Mouse (Mus musculus) small intestine, adult 2 months (tissue): Measurements from ENCODE around the gene Ccdc81. TPM values are rescaled to one million over a fixed set of nuclear protein-coding genes. Genes with fewer than 3 reads are reported as not detected.
A peak's percentile ranks its signal among the peaks of the same experiment; 100 is the strongest.

Experiments
- H3K27ac ChIP-seq: fragments of 200-500 bp; 2 replicates; pipeline ENCODE4 v1.5.1; 2012; ENCODE audit warnings: low read depth, low read length, control low read depth, inconsistent platforms; ENCODE audit not compliant: insufficient read depth
- H3K27me3 ChIP-seq: fragments of 200-500 bp; 2 replicates; pipeline ENCODE4 v1.6.1; 2012; ENCODE audit warnings: mild to moderate bottlenecking, moderate library complexity, low read length, inconsistent platforms; ENCODE audit not compliant: control insufficient read depth, insufficient read depth
- H3K36me3 ChIP-seq: fragments of 200-500 bp; 2 replicates; pipeline ENCODE4 v1.6.1; 2012; ENCODE audit warnings: mild to moderate bottlenecking, low read length, control low read depth, inconsistent platforms; ENCODE audit not compliant: control insufficient read depth, insufficient read depth
- H3K4me1 ChIP-seq: fragments of 200-500 bp; 2 replicates; pipeline ENCODE4 v1.6.1; 2012; ENCODE audit warnings: low read length, inconsistent platforms, mixed read lengths; ENCODE audit not compliant: control insufficient read depth, insufficient read depth, insufficient read length
- H3K4me3 ChIP-seq: fragments of 200-500 bp; 2 replicates; pipeline ENCODE4 v1.5.1; 2012; ENCODE audit warnings: low read depth, mild to moderate bottlenecking, control low read depth, inconsistent platforms, low read length, moderate library complexity
- CTCF ChIP-seq: fragments of 200-500 bp; IDR thresholded peaks from 2 replicates; pipeline ENCODE4 v1.5.1; 2012; ENCODE audit warnings: low read depth, mild to moderate bottlenecking, control low read depth, inconsistent platforms, low read length, moderate library complexity, mixed read lengths; ENCODE audit not compliant: insufficient replicate concordance, insufficient read length; ENCODE audit errors: extremely low read depth
- POLR2A ChIP-seq: fragments of 200-500 bp; IDR thresholded peaks from 2 replicates; pipeline ENCODE4 v1.6.1; 2012; ENCODE audit warnings: low read depth, mild to moderate bottlenecking, control low read depth, inconsistent platforms, low read length, moderate library complexity
- WGBS: fragments of 180-500 bp; shearing (Covaris S2); methylation state at CpG from one replicate; pipeline ENCODE4 v1.1.7; 2018; 5-methylcytosine and 5-hydroxymethylcytosine counted together
- polyA plus RNA-seq: library from polyadenylated mRNA; depleted of rRNA; stranded (reverse); fragments of >200 nt; gene quantifications from 2 replicates; pipeline ENCODE4 v1.2.3, GENCODE M21; 2012

Gene Ccdc81
- polyA plus RNA-seq, 1 experiment, result not detected

DNA sequence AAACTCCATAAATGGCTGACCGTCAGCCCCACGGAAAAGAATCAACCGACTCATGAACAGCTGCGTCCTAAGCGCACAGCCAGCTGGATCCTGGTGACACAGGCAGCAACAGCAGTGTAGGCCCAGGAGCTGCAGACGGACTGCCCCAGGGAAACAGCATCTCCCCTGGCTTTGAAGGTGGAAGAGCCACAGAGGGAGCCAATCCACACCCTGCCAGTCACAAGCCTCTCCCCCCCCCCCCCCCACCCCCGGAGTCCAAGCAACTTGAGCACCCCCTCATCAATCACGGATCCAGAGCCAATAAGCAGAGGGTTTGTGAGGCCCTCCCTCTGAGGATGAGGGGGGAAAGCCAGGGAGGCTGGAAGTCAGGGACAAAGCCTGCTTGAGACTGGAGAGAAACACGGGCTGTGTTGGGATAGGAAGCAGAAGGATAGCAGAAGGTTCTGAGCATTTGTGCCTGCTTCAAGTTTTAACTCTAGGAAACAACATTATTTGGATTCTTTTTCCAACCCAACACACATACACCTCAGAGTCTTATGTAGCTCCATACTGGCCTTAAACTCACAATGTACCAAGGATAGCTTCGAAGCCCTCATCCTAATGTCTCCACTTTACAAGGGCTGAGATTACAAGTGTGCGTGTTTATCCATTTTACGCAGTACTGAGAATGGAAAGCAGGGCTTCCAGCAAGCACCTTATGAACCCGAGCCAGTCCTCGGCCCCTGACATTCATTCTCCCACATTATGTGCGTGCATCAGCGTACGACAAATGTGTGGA is 46.8 kb downstream of the Ccdc81 start:
- WGBS, result 71% methylated on average over 17 of the region's 17 CpGs
- H3K4me3 ChIP-seq, result no peak overlapping the region
- no peak for TF ChIP-seq CTCF
- TF ChIP-seq POLR2A, result no peak
- H3K4me1 ChIP-seq, result no peaks in the 10 kb centered on the region
- no peaks in the 10 kb centered on the region for H3K27me3 ChIP-seq
- no peaks in the 10 kb centered on the region for H3K36me3 ChIP-seq
- H3K27ac ChIP-seq, result no peak overlapping the region

DNA sequence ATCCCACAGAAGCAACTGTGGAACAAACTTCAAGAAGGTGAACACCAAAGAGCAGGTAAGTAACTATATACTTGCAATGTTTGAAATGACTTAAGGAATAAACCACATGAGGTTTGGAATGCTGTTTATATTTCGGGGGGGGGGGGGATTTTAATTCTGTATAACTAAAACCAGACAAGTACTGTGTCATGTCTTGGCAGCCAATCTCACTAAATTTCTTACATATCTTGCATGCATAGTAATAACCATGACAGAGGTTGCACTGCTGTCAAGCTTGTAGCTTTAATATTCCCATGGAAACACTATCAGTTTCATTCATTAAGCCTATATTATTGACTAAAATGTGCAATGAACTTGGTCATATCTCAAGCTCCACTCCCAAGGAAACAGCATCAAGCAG is 48.2 kb downstream of the Ccdc81 start:
- no peak overlapping the region for H3K4me3 ChIP-seq
- no peaks in the 10 kb centered on the region for H3K36me3 ChIP-seq
- no peak for TF ChIP-seq POLR2A
- no peak for TF ChIP-seq CTCF

DNA sequence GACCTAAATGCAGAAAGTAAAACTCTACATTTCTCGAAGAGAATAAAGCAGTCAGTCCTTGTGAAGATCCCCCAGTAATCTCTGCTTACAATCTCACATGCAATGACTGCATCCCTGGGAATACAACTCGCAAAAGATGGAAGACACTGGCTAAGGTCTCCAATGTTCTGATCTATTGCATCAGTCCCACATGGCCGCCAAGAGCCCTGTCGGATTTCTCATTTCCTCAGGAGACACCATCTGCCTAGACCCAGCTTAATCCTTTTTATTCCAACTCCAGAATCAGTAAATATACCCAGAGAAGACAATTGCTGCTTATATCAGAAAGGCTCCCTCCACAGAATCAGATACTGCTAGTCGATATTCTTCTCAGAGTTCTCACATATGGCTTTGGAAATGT is 50.3 kb downstream of the Ccdc81 start:
- TF ChIP-seq CTCF, result no peak
- no peak for TF ChIP-seq POLR2A
- 86% methylated on average over 5 of the region's 5 CpGs for WGBS
- no peaks in the 10 kb centered on the region for H3K4me1 ChIP-seq

More for the DNA sequence above, 48.2 kb downstream of the Ccdc81 start:
- no peaks in the 10 kb centered on the region for H3K4me1 ChIP-seq
- H3K27ac ChIP-seq, result no peak overlapping the region
- WGBS, result 65% methylated on average over 1 of the region's 1 CpGs
- no peaks in the 10 kb centered on the region for H3K27me3 ChIP-seq

DNA sequence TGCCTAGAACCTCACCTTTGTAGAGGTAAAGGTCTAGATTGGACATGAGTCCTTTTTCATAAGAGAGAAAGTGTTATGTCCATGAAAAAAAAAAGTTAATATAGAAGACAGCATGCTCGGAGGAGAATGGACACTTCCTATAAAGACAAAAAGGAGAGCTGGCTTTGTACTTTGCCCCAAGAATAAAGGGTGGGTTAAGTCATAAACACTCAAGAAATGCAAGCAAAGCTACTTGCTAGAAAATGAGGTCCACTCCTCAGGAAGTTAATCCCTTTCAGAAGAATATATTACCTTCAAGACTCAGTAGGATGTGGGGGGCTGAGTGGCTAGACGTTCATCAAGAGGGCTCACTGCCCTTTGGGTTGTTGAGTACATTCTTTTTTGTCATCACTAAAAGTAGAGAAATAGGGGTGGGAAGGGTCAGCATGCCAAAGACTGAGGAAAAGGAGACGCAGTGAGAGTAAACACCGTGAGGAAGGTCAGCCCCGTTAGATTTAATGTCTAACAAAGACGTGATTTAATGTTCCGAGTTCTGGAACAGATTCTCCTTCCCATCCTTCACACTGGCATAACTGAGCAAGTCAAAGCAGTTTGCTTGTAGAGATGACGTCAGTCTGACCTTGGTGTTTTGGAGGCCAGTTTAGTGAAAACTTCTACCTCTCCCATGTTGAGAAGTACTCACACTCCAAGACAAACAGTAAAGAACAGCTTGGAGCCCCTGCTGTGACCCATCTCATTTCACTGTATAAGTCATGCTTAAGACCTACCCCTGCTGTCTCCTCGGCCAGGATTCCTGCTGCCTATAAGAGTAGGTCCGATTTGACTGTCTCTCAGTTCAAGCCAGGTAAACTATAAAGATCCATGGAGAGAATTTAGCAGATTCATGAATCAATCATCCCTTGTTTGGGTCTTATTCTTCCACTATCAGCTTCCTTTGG is 51.0 kb downstream of the Ccdc81 start:
- Histone ChIP-seq H3K27me3 (no peaks in the 10 kb centered on the region), H3K4me1 (no peaks in the 10 kb centered on the region), H3K4me3 (no peak overlapping the region), H3K27ac (no peak overlapping the region), H3K36me3 (no peaks in the 10 kb centered on the region)
- 62% methylated on average over 10 of the region's 10 CpGs for WGBS
- TF ChIP-seq POLR2A (no peak), CTCF (no peak)

More for the DNA sequence above, 50.3 kb downstream of the Ccdc81 start:
- Histone ChIP-seq H3K27me3 (no peaks in the 10 kb centered on the region), H3K27ac (no peak overlapping the region), H3K4me3 (no peak overlapping the region), H3K36me3 (no peaks in the 10 kb centered on the region)

DNA sequence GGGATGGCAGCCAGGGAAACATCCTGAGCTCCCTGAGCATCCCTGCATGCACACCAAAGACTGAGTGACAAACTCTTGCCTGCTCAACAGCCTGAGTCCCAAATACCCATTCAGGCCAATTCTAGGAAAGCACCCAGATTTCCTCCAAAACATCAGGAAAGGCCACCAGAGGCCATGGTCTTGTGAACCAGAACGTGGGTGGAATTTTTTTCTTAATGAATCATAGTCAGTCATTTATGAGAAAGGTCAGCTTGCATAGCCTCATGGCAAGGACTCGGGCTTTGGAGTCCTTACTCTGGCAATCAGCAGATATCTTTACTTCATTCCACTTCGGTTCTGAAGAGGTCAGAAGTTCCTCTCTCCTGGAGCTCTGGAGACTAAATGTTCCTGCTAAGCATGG is 52.9 kb downstream of the Ccdc81 start:
- H3K4me1 ChIP-seq, result no peaks in the 10 kb centered on the region
- H3K36me3 ChIP-seq, result no peaks in the 10 kb centered on the region
- TF ChIP-seq CTCF, result no peak
- TF ChIP-seq POLR2A, result no peak
- WGBS, result 67% methylated on average over 3 of the region's 3 CpGs
- H3K27me3 ChIP-seq, result no peaks in the 10 kb centered on the region
- H3K4me3 ChIP-seq, result no peak overlapping the region
- no peak overlapping the region for H3K27ac ChIP-seq

DNA sequence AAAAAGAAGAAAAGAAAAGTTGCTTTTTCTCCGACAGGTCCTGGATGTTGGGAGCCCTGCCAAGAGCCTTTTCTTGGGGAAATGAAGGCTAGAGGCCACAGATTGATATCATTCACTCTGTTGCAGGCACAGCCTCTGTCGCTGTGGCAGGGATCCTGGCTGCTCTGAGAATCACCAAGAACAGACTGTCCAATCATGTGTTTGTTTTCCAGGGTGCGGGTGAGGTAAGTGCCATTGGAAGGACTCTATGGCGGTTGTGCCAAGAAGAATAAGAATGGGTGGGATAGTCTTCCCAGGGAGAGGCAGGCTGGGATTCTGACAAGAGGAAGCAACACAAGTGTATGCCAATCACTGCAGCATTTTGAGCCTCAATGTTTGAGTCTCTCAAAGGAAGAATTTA is 57.8 kb downstream of the Ccdc81 start:
- 66% methylated on average over 4 of the region's 4 CpGs for WGBS
- TF ChIP-seq CTCF, result no peak
- no peak for TF ChIP-seq POLR2A
- H3K36me3 ChIP-seq, result no peaks in the 10 kb centered on the region
- H3K4me3 ChIP-seq, result no peak overlapping the region
- no peaks in the 10 kb centered on the region for H3K4me1 ChIP-seq
- no peaks in the 10 kb centered on the region for H3K27me3 ChIP-seq
- H3K27ac ChIP-seq, result no peak overlapping the region

DNA sequence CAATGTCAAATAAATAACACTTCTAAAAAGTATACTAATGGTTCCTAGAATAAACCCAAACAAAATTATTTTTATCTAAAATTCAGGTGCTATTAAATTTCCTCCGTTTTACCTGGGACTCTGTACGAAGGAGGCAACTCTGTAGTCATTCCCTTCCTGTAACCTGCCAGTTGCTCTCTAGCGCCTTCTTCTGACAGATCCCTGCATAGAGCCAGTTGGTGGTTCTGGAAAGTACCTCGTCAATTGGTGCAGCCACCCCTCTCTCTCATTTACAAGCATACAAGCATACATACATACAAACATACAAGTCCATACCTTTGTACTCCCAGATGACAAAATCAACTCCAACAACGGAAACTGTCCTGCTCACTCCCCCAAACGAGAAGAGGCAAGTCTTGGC is 59.9 kb downstream of the Ccdc81 start:
- Histone ChIP-seq H3K27ac (no peak overlapping the region), H3K4me1 (peaks cover 5% of the 10 kb centered on the region; the same call in 1 of the 2 replicates), H3K27me3 (no peaks in the 10 kb centered on the region), H3K36me3 (no peaks in the 10 kb centered on the region), H3K4me3 (no peak overlapping the region)
- WGBS, result 20% methylated on average over 6 of the region's 6 CpGs
- TF ChIP-seq CTCF (peak; percentile 56; the same call in 1 of the 2 replicates), POLR2A (no peak)
